8 mouse cellular contexts compared by ENCODE assay signal in the genomic region with DNA sequence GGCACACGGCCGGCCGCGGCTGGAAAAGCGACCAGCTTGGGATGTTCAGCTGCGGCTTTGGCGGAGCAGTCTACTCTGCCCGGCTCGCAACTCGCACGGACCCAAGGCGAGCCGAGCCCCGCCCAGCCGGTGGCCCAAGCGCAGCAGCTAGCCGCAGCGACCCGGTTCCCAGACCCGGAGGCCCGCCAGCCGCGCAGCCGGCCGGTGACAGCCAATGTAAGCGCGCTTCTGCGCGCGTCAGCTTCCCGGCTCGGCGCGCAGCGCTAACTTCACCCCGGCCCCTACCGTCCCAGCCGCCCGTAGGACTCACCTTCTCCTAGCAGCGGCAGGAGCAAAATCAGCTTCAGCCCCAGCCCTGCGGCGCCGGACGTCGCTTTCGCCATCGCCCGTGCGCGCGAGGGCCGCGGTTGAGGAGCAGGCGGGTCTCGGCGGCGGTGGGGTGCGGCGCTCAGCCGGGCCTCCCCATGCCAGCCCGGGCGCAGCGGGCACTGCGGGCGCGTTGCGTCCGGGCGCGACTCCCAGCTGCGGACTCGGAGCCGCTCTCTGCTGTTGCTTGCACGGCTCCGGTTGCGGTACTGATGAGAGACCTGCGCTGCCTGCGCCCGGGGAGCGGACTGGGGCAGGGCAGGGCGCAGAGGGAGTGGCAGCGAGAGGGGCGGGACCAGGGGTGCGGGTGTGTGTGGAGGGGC. TPM values are rescaled to one million over a fixed set of nuclear protein-coding genes. Genes with fewer than 3 reads are reported as not detected.
DNase-seq lines count a peak whose midpoint lies in the region; ATAC-seq and TF ChIP-seq lines count a peak whose summit lies in the region.

No protein-coding gene starts in this region.

- peaks cover 4% of the 10 kb centered on the region; the same call in 1 of the 2 replicates for H3K4me1 ChIP-seq in spleen, adult 2 months (ENCODE audit: control insufficient read depth, insufficient read depth, insufficient read length)
- peaks cover 6% of the 10 kb centered on the region; the same call in 1 of the 2 replicates for H3K4me1 ChIP-seq in hindbrain, postnatal 0 days (ENCODE audit: insufficient read depth, low read length)
- no peaks in the 10 kb centered on the region; the same call in 1 of the 2 replicates for H3K4me1 ChIP-seq in liver, embryonic 16.5 days (ENCODE audit: control insufficient read depth, low read depth, low read length)
- peaks cover 10% of the 10 kb centered on the region for H3K4me1 ChIP-seq in neural tube, embryonic 12.5 days

- H3K27me3 ChIP-seq in spleen, adult 2 months (ENCODE audit: control insufficient read depth, insufficient read depth, low read length) = peaks cover 11% of the 10 kb centered on the region
- H3K27me3 ChIP-seq in hindbrain, postnatal 0 days (ENCODE audit: insufficient read depth, low read length) = peaks cover 11% of the 10 kb centered on the region; the same call in 1 of the 2 replicates
- H3K27me3 ChIP-seq in liver, embryonic 16.5 days (ENCODE audit: control insufficient read depth, insufficient read depth, low read depth, low read length) = peaks cover 54% of the 10 kb centered on the region
- H3K27me3 ChIP-seq in neural tube, embryonic 12.5 days (replicated peaks) = peaks cover 54% of the 10 kb centered on the region

- DNase-seq in spleen, adult 2 months (ENCODE audit: low read depth in 1 of 2, low spot score in 2 of 2) = no peak
- DNase-seq in spleen, postnatal 14 days (ENCODE audit: low spot score in 2 of 2) = no peak
- DNase-seq in cerebellum, postnatal 25 days = peak; percentile 65 to 77
- DNase-seq in gastrocnemius, postnatal 25 days = peak; percentile 63
- DNase-seq in hindbrain, postnatal 0 days (ENCODE audit: low spot score) = peak; percentile 46
- no peak for DNase-seq in layer of hippocampus, adult 11-12 months (ENCODE audit: low spot score)

- ATAC-seq in hindbrain, postnatal 0 days = peak; percentile 49
- peak; percentile 47; the same call in 1 of the 2 replicates for ATAC-seq in liver, embryonic 16.5 days (ENCODE audit: low read depth)
- peak; percentile 68 for ATAC-seq in neural tube, embryonic 12.5 days (ENCODE audit: low FRiP score, low read depth)

- no peak overlapping the region for H3K27ac ChIP-seq in spleen, adult 2 months (ENCODE audit: insufficient read depth, low read length)
- H3K27ac ChIP-seq in hindbrain, postnatal 0 days = peak overlapping the region; percentile 21
- no peak overlapping the region for H3K27ac ChIP-seq in liver, embryonic 16.5 days (ENCODE audit: low read length)
- no peak overlapping the region for H3K27ac ChIP-seq in neural tube, embryonic 12.5 days

- no peak for TF ChIP-seq CTCF in spleen, adult 2 months (IDR thresholded peaks at IDR 0.05; ENCODE audit: extremely low read depth, insufficient read depth, insufficient read length, insufficient replicate concordance)
- no peak for TF ChIP-seq CTCF in hindbrain, postnatal 0 days (IDR thresholded peaks at IDR 0.05; ENCODE audit: low read depth)

- no peak for TF ChIP-seq POLR2A in spleen, adult 2 months (IDR thresholded peaks at IDR 0.05; ENCODE audit: low read depth, low read length)

- WGBS in spleen, adult 2 months = under 1% methylated on average over 84 of the region's 84 CpGs
- WGBS in hindbrain, postnatal 0 days = 1% methylated on average over 84 of the region's 84 CpGs
- under 1% methylated on average over 84 of the region's 84 CpGs for WGBS in liver, embryonic 16.5 days (ENCODE audit: insufficient replicate concordance)
- WGBS in neural tube, embryonic 12.5 days = under 1% methylated on average over 84 of the region's 84 CpGs

- peak overlapping the region; percentile 39; the same call in 1 of the 2 replicates for H3K4me3 ChIP-seq in spleen, adult 2 months (ENCODE audit: extremely low read depth, insufficient read depth, insufficient read length)
- H3K4me3 ChIP-seq in hindbrain, postnatal 0 days (ENCODE audit: low read length) = peak overlapping the region; percentile 76
- peak overlapping the region; percentile 48 for H3K4me3 ChIP-seq in liver, embryonic 16.5 days (ENCODE audit: low read depth, low read length)
- peak overlapping the region; percentile 60 for H3K4me3 ChIP-seq in neural tube, embryonic 12.5 days

- H3K36me3 ChIP-seq in spleen, adult 2 months (ENCODE audit: control insufficient read depth, insufficient read depth, low read length) = no peaks in the 10 kb centered on the region
- no peaks in the 10 kb centered on the region for H3K36me3 ChIP-seq in hindbrain, postnatal 0 days (ENCODE audit: insufficient read depth, low read length)
- no peaks in the 10 kb centered on the region for H3K36me3 ChIP-seq in liver, embryonic 16.5 days (ENCODE audit: control insufficient read depth, insufficient read depth)
- H3K36me3 ChIP-seq in neural tube, embryonic 12.5 days = no peaks in the 10 kb centered on the region

- H3K9me3 ChIP-seq in hindbrain, postnatal 0 days (ENCODE audit: low read length) = no peaks in the 10 kb centered on the region
- H3K9me3 ChIP-seq in liver, embryonic 16.5 days (replicated peaks; ENCODE audit: control insufficient read depth, low read length) = no peaks in the 10 kb centered on the region
- no peaks in the 10 kb centered on the region for H3K9me3 ChIP-seq in neural tube, embryonic 12.5 days

- peak overlapping the region; percentile 98 for H3K4me2 ChIP-seq in hindbrain, postnatal 0 days (ENCODE audit: low read depth, low read length)
- peak overlapping the region; percentile 70 for H3K4me2 ChIP-seq in liver, embryonic 16.5 days (ENCODE audit: low read depth, low read length)
- peak overlapping the region; percentile 98 for H3K4me2 ChIP-seq in neural tube, embryonic 12.5 days (replicated peaks)

- H3K9ac ChIP-seq in hindbrain, postnatal 0 days (replicated peaks; ENCODE audit: low read length) = peak overlapping the region; percentile 63
- H3K9ac ChIP-seq in liver, embryonic 16.5 days (ENCODE audit: low read depth, low read length) = no peak overlapping the region
- H3K9ac ChIP-seq in neural tube, embryonic 12.5 days = peak overlapping the region; percentile 60

RNA-seq across cellular contexts. Expression of gene Ret, which starts 0.6 kb away (rescaled TPM):
- 0.63 and 0.68 TPM in 2 replicates for polyA plus RNA-seq in spleen, adult 2 months (2012; rRNA removed)
- total RNA-seq in gastrocnemius, postnatal 25 days (2021) = 1 to 10 TPM; 6.5 to 9.5 TPM
- total RNA-seq in hindbrain, postnatal 0 days (2014; rRNA removed) = 58.5 and 69.0 TPM in 2 replicates
- polyA plus RNA-seq in hindbrain, postnatal 0 days (2015; fragmentation: Nextera tagmentation; extraction: Ambion mirVana) = 15.4 and 15.6 TPM in 2 replicates
- 0.02 and 0.13 TPM in 2 replicates for polyA plus RNA-seq in liver, embryonic 16.5 days (2015; fragmentation: Nextera tagmentation; extraction: Ambion mirVana)
- 15.9 and 18.8 TPM in 2 replicates for polyA plus RNA-seq in neural tube, embryonic 12.5 days (2016; fragmentation: Nextera tagmentation; extraction: Ambion mirVana)

RNA-seq across cellular contexts. Expression of gene Csgalnact2, which starts 58.0 kb away (rescaled TPM):
- 1.3 and 1.5 TPM in 2 replicates for polyA plus RNA-seq in spleen, adult 2 months (2012; rRNA removed)
- 10 to 100 TPM; 25.3 to 26.7 TPM for total RNA-seq in gastrocnemius, postnatal 25 days (2021)
- 7.2 and 11.2 TPM in 2 replicates for total RNA-seq in hindbrain, postnatal 0 days (2014; rRNA removed)
- 9.3 and 11.2 TPM in 2 replicates for polyA plus RNA-seq in hindbrain, postnatal 0 days (2015; fragmentation: Nextera tagmentation; extraction: Ambion mirVana)
- polyA plus RNA-seq in liver, embryonic 16.5 days (2015; fragmentation: Nextera tagmentation; extraction: Ambion mirVana) = 5.5 and 6.5 TPM in 2 replicates
- polyA plus RNA-seq in neural tube, embryonic 12.5 days (2016; fragmentation: Nextera tagmentation; extraction: Ambion mirVana) = 8.2 and 8.8 TPM in 2 replicates

Comparison
In these comparisons a context has a peak if more than half of its experiments do, and no peak if none do; other contexts are left out.
1. DNase-seq: peak in cerebellum, postnatal 25 days (2 of 2), gastrocnemius, postnatal 25 days (single experiment) and hindbrain, postnatal 0 days (single experiment); none in spleen, adult 2 months (0 of 2), spleen, postnatal 14 days (0 of 2) and layer of hippocampus, adult 11-12 months (single experiment).
2. Peak in every context shown above with its lines, with median percentiles within 50 percentile points of each other: H3K4me3 ChIP-seq, ATAC-seq and H3K4me2 ChIP-seq.